Mouse (Mus musculus) kidney, embryonic 14.5 days (tissue): Measurements from ENCODE around the gene Olfr1362. TPM values are rescaled to one million over a fixed set of nuclear protein-coding genes. Genes with fewer than 3 reads are reported as not detected.

Experiments
- ATAC-seq: fragments of 200-750 bp; cut with Nextera tagmentation; 2 replicates; pipeline ENCODE4 v1.8.0; 2017; ENCODE audit warnings: moderate number of reproducible peaks, mild to moderate bottlenecking, moderate TSS enrichment, moderate library complexity; ENCODE audit not compliant: low FRiP score, low TSS enrichment
- H3K27ac ChIP-seq: fragments of 300-500 bp; sonication (generic); 2 replicates; pipeline ENCODE4 v1.5.1; 2014; ENCODE audit warnings: low read depth, mild to moderate bottlenecking, low read length, moderate library complexity, mixed read lengths
- H3K27me3 ChIP-seq: fragments of 300-500 bp; sonication (generic); 2 replicates; pipeline ENCODE4 v1.6.1; 2014; ENCODE audit warnings: mild to moderate bottlenecking, low read length; ENCODE audit not compliant: control insufficient read depth, insufficient read depth
- H3K36me3 ChIP-seq: fragments of 300-500 bp; sonication (generic); 2 replicates; pipeline ENCODE4 v1.6.1; 2014; ENCODE audit warnings: low read length, mixed read lengths; ENCODE audit not compliant: control insufficient read depth, insufficient read depth
- H3K4me1 ChIP-seq: fragments of 300-500 bp; sonication (generic); 2 replicates; pipeline ENCODE4 v1.6.1; 2014; ENCODE audit warnings: low read length, mixed read lengths; ENCODE audit not compliant: control insufficient read depth, insufficient read depth
- H3K4me2 ChIP-seq: fragments of 300-500 bp; sonication (generic); replicated peaks from 2 replicates; pipeline ENCODE4 v1.6.1; 2014; ENCODE audit warnings: low read depth, mild to moderate bottlenecking, low read length
- H3K4me3 ChIP-seq: fragments of 300-500 bp; sonication (generic); 2 replicates; pipeline ENCODE4 v1.5.1; 2014; ENCODE audit warnings: mild to moderate bottlenecking, low read length
- H3K9ac ChIP-seq: fragments of 300-500 bp; sonication (generic); 2 replicates; pipeline ENCODE4 v1.6.1; 2014; ENCODE audit warnings: low read depth, mild to moderate bottlenecking, low read length, moderate library complexity
- H3K9me3 ChIP-seq: fragments of 300-500 bp; sonication (generic); 2 replicates; pipeline ENCODE4 v1.6.1; 2016; ENCODE audit warnings: low read length; ENCODE audit not compliant: control insufficient read depth
- WGBS: fragments of 180-500 bp; shearing (Covaris S2); extraction: QIAGEN DNeasy Blood & Tissue Kit; methylation state at CpG from one replicate; pipeline ENCODE4 v1.1.7; 2014; 5-methylcytosine and 5-hydroxymethylcytosine counted together
- polyA plus RNA-seq: library from polyadenylated mRNA; unstranded; fragments of >200 nt; fragmentation: Nextera tagmentation; extraction: Ambion mirVana; gene quantifications from 2 replicates; pipeline ENCODE4 v1.2.1, GENCODE M21; 2014

The Olfr1362 gene
- not detected in 2 replicates for polyA plus RNA-seq

DNA sequence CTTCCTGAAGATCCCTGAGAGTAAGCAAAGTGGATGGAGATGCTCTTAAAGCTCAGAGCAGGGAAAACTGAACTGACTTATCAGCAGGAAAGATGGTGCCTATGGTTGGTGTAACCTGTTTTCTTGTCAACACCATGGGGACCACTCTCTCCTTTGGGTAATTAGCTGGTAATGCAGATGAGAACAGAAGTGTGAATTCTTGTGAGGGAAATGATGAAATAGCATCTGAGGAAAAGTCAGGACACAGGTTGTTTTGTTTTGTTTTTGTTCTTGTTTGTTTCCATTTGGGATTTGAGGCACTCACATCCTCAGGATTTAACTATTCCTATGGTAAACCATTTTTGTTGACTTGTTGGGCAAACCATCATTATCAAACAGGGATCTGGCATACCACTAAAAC is at the start of gene Olfr1362:
TSS of gene Olfr1362 (minus strand) at position 101 of the 400 bp plus-strand sequence.
- H3K9me3 ChIP-seq: no peaks in the 10 kb centered on the region
- no peaks in the 10 kb centered on the region for H3K4me1 ChIP-seq
- no peaks in the 10 kb centered on the region for H3K36me3 ChIP-seq
- H3K9ac ChIP-seq: no peak within 1 kb of the TSS
- H3K4me3 ChIP-seq: no peak within 1 kb of the TSS
- H3K27me3 ChIP-seq: no peaks in the 10 kb centered on the region
- H3K27ac ChIP-seq: no peak within 1 kb of the TSS
- no peak for ATAC-seq
- H3K4me2 ChIP-seq: no peak within 1 kb of the TSS

- H3K27me3 ChIP-seq: no peaks in the 10 kb centered on the region
- WGBS: 47% methylated on average over 2 of the region's 2 CpGs
These were observed 49.5 kb upstream of the Olfr1362 start, which contains the start of gene Olfr1361 for GRCm38 (mm10) chr13:21663286-21663685. Gene Olfr1361, minus strand, starts transcription at chr13:21663386.

GRCm38 (mm10) chr13:21642418-21642817 is 28.6 kb upstream of the Olfr1362 start, which contains the start of gene Olfr11:
Gene Olfr11, minus strand, starts transcription at chr13:21642518.
- 89% methylated on average over 2 of the region's 2 CpGs for WGBS
- H3K9me3 ChIP-seq: no peaks in the 10 kb centered on the region
- no peak within 1 kb of the TSS for H3K27ac ChIP-seq
- H3K4me1 ChIP-seq: no peaks in the 10 kb centered on the region
- no peak for ATAC-seq
- no peaks in the 10 kb centered on the region for H3K36me3 ChIP-seq
- H3K9ac ChIP-seq: no peak within 1 kb of the TSS
- no peaks in the 10 kb centered on the region for H3K27me3 ChIP-seq
- no peak within 1 kb of the TSS for H3K4me3 ChIP-seq
- no peak within 1 kb of the TSS for H3K4me2 ChIP-seq

More at GRCm38 (mm10) chr13:21663286-21663685, 49.5 kb upstream of the Olfr1362 start, which contains the start of gene Olfr1361:
- no peak within 1 kb of the TSS for H3K4me2 ChIP-seq
- no peak within 1 kb of the TSS for H3K4me3 ChIP-seq
- no peaks in the 10 kb centered on the region for H3K4me1 ChIP-seq
- H3K36me3 ChIP-seq: no peaks in the 10 kb centered on the region
- H3K9me3 ChIP-seq: no peaks in the 10 kb centered on the region
- no peak within 1 kb of the TSS for H3K27ac ChIP-seq
- ATAC-seq: no peak
- H3K9ac ChIP-seq: no peak within 1 kb of the TSS

GRCm38 (mm10) chr13:21591618-21592017 is 22.2 kb downstream of the Olfr1362 start:
- Histone ChIP-seq H3K9ac (no peak overlapping the region), H3K4me3 (no peak overlapping the region), H3K36me3 (no peaks in the 10 kb centered on the region), H3K4me2 (no peak overlapping the region), H3K27ac (no peak overlapping the region), H3K27me3 (no peaks in the 10 kb centered on the region), H3K9me3 (0 out of 2 replicates have a peak, but pooled peaks cover 4% of the 10 kb centered on the region), H3K4me1 (no peaks in the 10 kb centered on the region)
- WGBS: 75% methylated on average over 2 of the region's 2 CpGs
- ATAC-seq: no peak

- Histone ChIP-seq H3K27ac (no peak within 1 kb of the TSS), H3K9ac (no peak within 1 kb of the TSS), H3K36me3 (no peaks in the 10 kb centered on the region), H3K9me3 (no peaks in the 10 kb centered on the region), H3K27me3 (no peaks in the 10 kb centered on the region), H3K4me2 (no peak within 1 kb of the TSS), H3K4me1 (no peaks in the 10 kb centered on the region), H3K4me3 (no peak within 1 kb of the TSS)
- WGBS: 91% methylated on average over 2 of the region's 2 CpGs
- ATAC-seq: no peak
These were observed 32.2 kb downstream of the Olfr1362 start, which contains the start of gene Olfr1364 for GRCm38 (mm10) chr13:21581659-21582058. Gene Olfr1364, minus strand, starts transcription at chr13:21581759.

Other genes with a start within 250 kb of the Olfr1362 start
- gene Zkscan3, start 211.3 kb downstream of the Olfr1362 start, polyA plus RNA-seq: 73.9 and 80.4 TPM in 2 replicates
- 3.4 and 4.9 TPM in 2 replicates for gene Pgbd1, start 173.0 kb downstream of the Olfr1362 start, polyA plus RNA-seq
- 23.5 and 27.6 TPM in 2 replicates for gene Zscan26, start 160.3 kb downstream of the Olfr1362 start, polyA plus RNA-seq
- gene Nkapl, start 145.5 kb downstream of the Olfr1362 start, polyA plus RNA-seq: 2.2 and 2.6 TPM in 2 replicates
- gene Zkscan4, start 135.1 kb downstream of the Olfr1362 start, polyA plus RNA-seq: 3.2 and 3.8 TPM in 2 replicates
- gene Gm10065, start 134.6 kb downstream of the Olfr1362 start, polyA plus RNA-seq: not detected in 2 replicates
- 0.23 and 0.34 TPM in 2 replicates for gene AK157302, start 118.8 kb downstream of the Olfr1362 start, polyA plus RNA-seq
- gene Gm11273, start 112.6 kb downstream of the Olfr1362 start, polyA plus RNA-seq: 4.7 and 7.2 TPM in 2 replicates
- 7.3 and 11.8 TPM in 2 replicates for gene Zkscan8, start 82.9 kb downstream of the Olfr1362 start, polyA plus RNA-seq
- gene Olfr1366, start 71.2 kb downstream of the Olfr1362 start, polyA plus RNA-seq: 0.18 and 0.20 TPM in 2 replicates
- 0.05 TPM in 1 of 2 replicates, not detected in the other for gene Olfr1535, start 54.1 kb downstream of the Olfr1362 start, polyA plus RNA-seq
- not detected in 2 replicates for gene Olfr1364, start 32.3 kb downstream of the Olfr1362 start, polyA plus RNA-seq
- gene Olfr11, start 28.5 kb upstream of the Olfr1362 start, polyA plus RNA-seq: 0.07 TPM in 1 of 2 replicates, not detected in the other
- gene Olfr1361, start 49.4 kb upstream of the Olfr1362 start, polyA plus RNA-seq: not detected in 2 replicates
- gene Olfr1360, start 63.4 kb upstream of the Olfr1362 start, polyA plus RNA-seq: not detected in 2 replicates
- not detected in 2 replicates for gene Olfr1359, start 84.1 kb upstream of the Olfr1362 start, polyA plus RNA-seq
- 3.3 and 5.5 TPM in 2 replicates for gene Hist1h2bl, start 102.1 kb upstream of the Olfr1362 start, polyA plus RNA-seq
- gene Hist1h2ai, start 102.4 kb upstream of the Olfr1362 start, polyA plus RNA-seq: 28.1 and 88.2 TPM in 2 replicates
- 11.7 and 35.9 TPM in 2 replicates for gene Hist1h3h, start 103.6 kb upstream of the Olfr1362 start, polyA plus RNA-seq
- 6.8 and 12.6 TPM in 2 replicates for gene Hist1h2bm, start 108.0 kb upstream of the Olfr1362 start, polyA plus RNA-seq
- gene Hist1h4j, start 121.0 kb upstream of the Olfr1362 start, polyA plus RNA-seq: 2.4 and 2.6 TPM in 2 replicates
- gene Hist1h4k, start 136.5 kb upstream of the Olfr1362 start, polyA plus RNA-seq: 2.9 and 7.8 TPM in 2 replicates
- gene Hist1h2ak, start 139.8 kb upstream of the Olfr1362 start, polyA plus RNA-seq: 18.5 and 21.7 TPM in 2 replicates
- 2.0 and 11.0 TPM in 2 replicates for gene Hist1h2bn, start 140.1 kb upstream of the Olfr1362 start, polyA plus RNA-seq
- 18.8 and 27.0 TPM in 2 replicates for gene Hist1h1b, start 166.6 kb upstream of the Olfr1362 start, polyA plus RNA-seq
- gene Hist1h3i, start 169.3 kb upstream of the Olfr1362 start, polyA plus RNA-seq: 212 and 289 TPM in 2 replicates
- gene Hist1h2an, start 173.2 kb upstream of the Olfr1362 start, polyA plus RNA-seq: 11.0 and 12.2 TPM in 2 replicates
- gene Hist1h2bp, start 173.4 kb upstream of the Olfr1362 start, polyA plus RNA-seq: 1.9 and 4.3 TPM in 2 replicates
- 25.4 and 40.2 TPM in 2 replicates for gene Hist1h2bq, start 196.2 kb upstream of the Olfr1362 start, polyA plus RNA-seq
- gene Hist1h2ao, start 196.4 kb upstream of the Olfr1362 start, polyA plus RNA-seq: 2.5 TPM in 1 of 2 replicates, not detected in the other
- gene Hist1h4m, start 197.7 kb upstream of the Olfr1362 start, polyA plus RNA-seq: not detected in 2 replicates
- 23.1 and 41.1 TPM in 2 replicates for gene Hist1h4n, start 218.2 kb upstream of the Olfr1362 start, polyA plus RNA-seq
- gene Hist1h2ap, start 219.5 kb upstream of the Olfr1362 start, polyA plus RNA-seq: 4,540 and 6,439 TPM in 2 replicates
- gene Hist1h2br, start 219.7 kb upstream of the Olfr1362 start, polyA plus RNA-seq: 27.1 and 42.5 TPM in 2 replicates